Mouse (Mus musculus) liver, embryonic 11.5 days (tissue): Measurements from ENCODE around the gene Slc30a3. TPM values are rescaled to one million over a fixed set of nuclear protein-coding genes. Genes with fewer than 3 reads are reported as not detected.
"Not testable (repeated sequence)": the region's sequence is repeated elsewhere in the genome, so short reads cannot be mapped to it uniquely, and the experiment has no call there.

ENCODE experiments used
- ATAC-seq: fragments of 200-750 bp; cut with Nextera tagmentation; replicated peaks from 2 replicates; pipeline ENCODE4 v1.8.0; 2017; ENCODE audit warnings: moderate number of reproducible peaks, mild to moderate bottlenecking, moderate TSS enrichment, moderate library complexity; ENCODE audit not compliant: low FRiP score
- DNase-seq: peaks from one replicate; pipeline ENCODE4 v3.0.0-alpha.2; 2017; ENCODE audit warnings: low spot score
- H3K27ac ChIP-seq: fragments of 300-500 bp; sonication (generic); 2 replicates; pipeline ENCODE4 v1.5.1; 2014; ENCODE audit warnings: mild to moderate bottlenecking, low read depth, low read length, control low read depth
- H3K27me3 ChIP-seq: fragments of 300-500 bp; sonication (generic); replicated peaks from 2 replicates; pipeline ENCODE4 v1.6.1; 2014; ENCODE audit warnings: low read length, mixed read lengths; ENCODE audit not compliant: control insufficient read depth, insufficient read depth
- H3K36me3 ChIP-seq: fragments of 300-500 bp; sonication (generic); 2 replicates; pipeline ENCODE4 v1.6.1; 2014; ENCODE audit warnings: mild to moderate bottlenecking, low read length, moderate library complexity, mixed read lengths; ENCODE audit not compliant: control insufficient read depth, insufficient read depth
- H3K4me1 ChIP-seq: fragments of 300-500 bp; sonication (generic); replicated peaks from 2 replicates; pipeline ENCODE4 v1.6.1; 2014; ENCODE audit warnings: low read length, mixed read lengths; ENCODE audit not compliant: control insufficient read depth, insufficient read depth
- H3K4me2 ChIP-seq: fragments of 300-500 bp; sonication (generic); 2 replicates; pipeline ENCODE4 v1.6.1; 2014; ENCODE audit warnings: mild to moderate bottlenecking, control low read depth, moderate library complexity
- H3K4me3 ChIP-seq: fragments of 300-500 bp; sonication (generic); 2 replicates; pipeline ENCODE4 v1.5.1; 2014; ENCODE audit warnings: low read depth, low read length, control low read depth
- H3K9ac ChIP-seq: fragments of 300-500 bp; sonication (generic); 2 replicates; pipeline ENCODE4 v1.6.1; 2014; ENCODE audit warnings: low read depth, low read length, control low read depth
- H3K9me3 ChIP-seq: fragments of 300-500 bp; sonication (generic); 2 replicates; pipeline ENCODE4 v1.6.1; 2016; ENCODE audit warnings: low read length, inconsistent platforms, mixed read lengths; ENCODE audit not compliant: control insufficient read depth
- WGBS: fragments of 180-500 bp; shearing (Covaris S2); extraction: QIAGEN DNeasy Blood & Tissue Kit; methylation state at CpG from one replicate; pipeline ENCODE4 v1.1.7; 2014; 5-methylcytosine and 5-hydroxymethylcytosine counted together
- polyA plus RNA-seq: library from polyadenylated mRNA; unstranded; fragments of >200 nt; fragmentation: Nextera tagmentation; extraction: Ambion mirVana; gene quantifications from 2 replicates; pipeline ENCODE4 v1.2.1, GENCODE M21; 2014

Slc30a3 gene
- polyA plus RNA-seq, 1 experiment from 2014 or later = 1.1 TPM

DNA sequence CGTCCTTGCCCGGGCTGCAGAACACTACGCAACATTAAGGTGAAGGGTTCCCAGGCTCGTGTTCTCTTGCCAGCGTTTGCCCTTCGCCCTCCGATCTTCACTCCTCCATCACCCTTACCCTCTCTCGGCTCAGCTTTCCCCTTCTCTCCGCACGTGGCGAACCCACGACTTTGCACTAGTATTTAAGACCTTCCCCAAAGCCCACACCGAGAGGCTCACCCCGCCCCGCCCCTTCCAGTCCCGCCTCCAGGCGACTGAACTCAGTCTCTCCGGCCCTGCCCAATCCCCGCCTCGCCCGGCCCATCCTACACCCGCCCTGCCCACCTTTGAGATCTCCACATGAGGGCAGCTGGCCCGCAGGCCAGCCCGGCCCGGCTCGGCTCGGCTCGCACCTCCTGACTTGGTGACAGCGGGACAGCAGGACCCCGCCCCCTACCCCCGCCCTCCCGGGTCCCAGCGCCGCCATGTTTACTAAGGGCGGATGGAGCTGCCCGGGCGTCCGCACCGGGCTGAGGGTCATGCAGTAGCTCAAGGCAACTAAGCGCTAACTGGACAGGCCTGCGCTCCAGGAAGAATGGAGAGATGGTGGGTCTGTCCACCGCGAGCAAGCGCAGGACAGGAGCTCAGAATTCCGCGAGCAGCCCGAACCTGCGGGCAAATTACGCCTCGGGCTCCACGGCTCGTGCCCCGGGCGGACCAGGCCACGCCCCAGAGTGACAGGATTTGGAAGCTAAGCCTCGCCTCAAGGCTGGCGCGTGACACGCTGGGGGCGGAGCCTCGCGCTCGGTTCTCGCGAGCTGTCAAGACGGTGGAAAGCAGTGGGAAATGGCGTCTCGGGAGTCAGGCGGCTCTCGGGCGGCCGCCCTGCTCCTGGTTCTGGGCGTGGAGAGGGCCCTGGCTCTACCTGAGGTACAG lies 59.9 kb downstream of the Slc30a3 start, which contains the start of gene Atraid:
TSS of gene Atraid (plus strand) at position 465 of the 915 bp plus-strand sequence.
- peak; percentile 97 for ATAC-seq
- Histone ChIP-seq H3K4me2 (peak within 1 kb of the TSS; percentile 95), H3K4me3 (peak within 1 kb of the TSS; percentile 83), H3K9me3 (no peaks in the 10 kb centered on the region), H3K27ac (peak within 1 kb of the TSS; percentile 88), H3K27me3 (no peaks in the 10 kb centered on the region), H3K9ac (peak within 1 kb of the TSS; percentile 84), H3K36me3 (peaks cover 3% of the 10 kb centered on the region; the same call in 1 of the 2 replicates), H3K4me1 (peaks cover 5% of the 10 kb centered on the region)
- DNase-seq = peak; percentile 100
- WGBS = under 1% methylated on average over 73 of the region's 73 CpGs

DNA sequence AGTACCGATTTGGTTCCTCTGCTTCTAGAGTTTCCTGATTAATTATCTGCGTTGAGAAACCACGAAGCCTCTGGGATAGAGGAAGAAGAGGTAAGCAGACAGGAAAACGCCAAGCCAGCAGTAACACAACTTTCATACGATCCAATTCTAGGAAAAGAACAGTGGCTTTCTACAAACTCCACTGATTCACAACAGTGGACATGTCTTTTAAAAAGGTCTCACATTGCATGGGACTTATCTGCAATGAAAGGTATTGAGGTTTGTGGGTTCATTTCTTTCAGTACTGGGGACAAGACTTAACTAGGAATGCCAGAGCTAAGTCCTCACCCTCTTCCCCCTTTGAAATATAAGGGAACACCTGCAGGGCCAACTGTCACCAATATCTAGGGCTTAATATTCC lies 61.0 kb downstream of the Slc30a3 start:
- Histone ChIP-seq H3K9me3 (no peaks in the 10 kb centered on the region), H3K36me3 (no peaks in the 10 kb centered on the region; the same call in 1 of the 2 replicates), H3K9ac (peak overlapping the region; percentile 84), H3K4me2 (peak overlapping the region; percentile 95), H3K4me1 (peaks cover 5% of the 10 kb centered on the region), H3K27me3 (no peaks in the 10 kb centered on the region), H3K27ac (no peak overlapping the region), H3K4me3 (peak overlapping the region; percentile 83)
- DNase-seq (no peak), ATAC-seq (no peak)
- whole genome bisulfite sequencing = 41% methylated on average over 5 of the region's 5 CpGs

DNA sequence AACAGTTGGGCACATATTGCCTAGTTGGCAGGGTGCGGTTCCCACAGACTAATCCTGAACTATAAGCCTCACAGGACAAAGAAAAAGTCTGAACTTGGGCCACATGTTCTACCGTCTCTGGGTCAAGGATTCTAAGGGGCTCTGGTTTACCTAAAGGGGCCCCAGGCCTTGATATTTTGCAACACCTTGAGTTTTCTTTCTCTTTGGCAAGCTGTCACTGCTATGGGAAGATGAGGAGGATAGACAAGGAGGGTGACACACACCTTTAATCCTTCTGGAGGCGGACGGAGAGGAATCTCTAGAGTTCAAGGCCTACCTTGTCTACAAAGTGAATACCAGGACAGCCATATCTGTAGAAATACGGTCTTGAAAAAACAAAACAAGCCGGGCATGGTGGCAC lies 61.6 kb downstream of the Slc30a3 start:
- WGBS = 89% methylated on average over 6 of the region's 6 CpGs
- H3K4me2 ChIP-seq = no peak overlapping the region; the same call in 1 of the 2 replicates
- H3K27me3 ChIP-seq = no peaks in the 10 kb centered on the region

DNA sequence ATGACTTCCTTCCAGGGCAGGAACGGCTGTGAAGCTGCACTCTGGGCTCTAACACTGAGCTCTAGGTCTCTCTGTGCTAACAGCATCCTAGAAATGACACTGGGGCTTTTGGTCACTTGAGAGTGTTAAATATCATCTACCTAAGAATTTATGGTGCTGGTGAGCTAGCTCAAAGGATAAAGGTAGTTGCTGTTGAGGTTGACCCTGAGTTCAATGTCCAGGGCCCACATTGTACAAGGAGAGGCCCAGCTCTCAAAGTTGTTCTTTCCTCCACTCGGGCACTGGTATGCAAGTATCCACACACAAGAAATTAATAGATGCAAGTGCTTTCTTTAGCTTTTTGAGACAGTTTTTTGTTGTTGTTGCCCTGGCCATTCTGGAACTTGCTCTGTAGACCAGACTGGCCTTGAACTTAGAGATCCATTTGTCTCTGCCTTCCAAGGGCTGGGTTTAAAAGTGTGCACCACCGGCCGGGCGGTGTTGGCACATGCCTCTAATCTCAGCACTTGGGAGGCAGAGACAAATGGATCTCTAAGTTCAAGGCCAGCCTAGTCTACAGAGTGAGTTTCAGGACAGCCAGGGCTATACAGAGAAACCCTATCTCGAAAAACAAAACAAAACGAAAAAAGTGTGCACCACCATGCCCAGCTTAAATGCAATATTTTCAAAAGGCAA lies 69.7 kb downstream of the Slc30a3 start:
- Histone ChIP-seq H3K4me2 (no peak overlapping the region), H3K9me3 (no peaks in the 10 kb centered on the region), H3K9ac (no peak overlapping the region), H3K4me3 (no peak overlapping the region), H3K27ac (no peak overlapping the region), H3K27me3 (no peaks in the 10 kb centered on the region), H3K36me3 (peaks cover 10% of the 10 kb centered on the region), H3K4me1 (no peaks in the 10 kb centered on the region)
- 87% methylated on average over 7 of the region's 7 CpGs for WGBS
- no peak for ATAC-seq
- no peak for DNase-seq

More for the DNA sequence above, 61.6 kb downstream of the Slc30a3 start:
- no peak overlapping the region for H3K27ac ChIP-seq
- DNase-seq = no peak
- no peaks in the 10 kb centered on the region for H3K9me3 ChIP-seq
- H3K4me1 ChIP-seq = peaks cover 5% of the 10 kb centered on the region
- H3K4me3 ChIP-seq = no peak overlapping the region
- ATAC-seq = no peak
- no peaks in the 10 kb centered on the region; the same call in 1 of the 2 replicates for H3K36me3 ChIP-seq
- no peak overlapping the region for H3K9ac ChIP-seq

DNA sequence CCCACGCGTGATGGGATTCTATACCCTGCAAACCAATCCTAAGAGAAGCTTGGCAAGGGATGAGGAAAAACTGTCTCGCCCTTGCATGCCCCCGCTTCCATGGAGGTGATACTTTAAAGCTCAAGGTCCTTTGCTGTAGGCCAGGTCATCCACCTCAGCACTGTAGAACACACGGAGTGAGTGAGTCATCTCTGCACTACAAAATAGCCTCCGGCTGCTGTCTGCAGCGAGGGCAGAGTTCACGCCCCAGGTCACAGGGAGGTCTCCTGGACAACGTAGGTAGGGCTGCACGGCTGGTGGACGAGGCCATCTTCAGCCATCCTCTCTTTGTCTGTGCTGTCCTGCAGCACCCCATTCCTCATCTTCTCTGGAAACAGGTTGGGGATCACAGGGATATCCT lies 71.5 kb downstream of the Slc30a3 start:
- H3K27me3 ChIP-seq, H3K4me2 ChIP-seq, DNase-seq, H3K4me1 ChIP-seq, H3K36me3 ChIP-seq, H3K9me3 ChIP-seq, H3K27ac ChIP-seq, H3K4me3 ChIP-seq, H3K9ac ChIP-seq, ATAC-seq: not testable (repeated sequence)
- WGBS = 81% methylated on average over 11 of the region's 11 CpGs

Other genes starting within 250 kb of the Slc30a3 start
- gene Tmem214, start 240.2 kb downstream of the Slc30a3 start, polyA plus RNA-seq = 66.5 and 67.2 TPM in 2 replicates
- gene Agbl5, start 219.5 kb downstream of the Slc30a3 start, polyA plus RNA-seq = 12.4 and 14.4 TPM in 2 replicates
- gene Ost4, start 200.4 kb downstream of the Slc30a3 start, polyA plus RNA-seq = 467 and 501 TPM in 2 replicates
- 89.5 and 95.1 TPM in 2 replicates for gene Emilin1, start 194.8 kb downstream of the Slc30a3 start, polyA plus RNA-seq
- gene Khk, start 186.8 kb downstream of the Slc30a3 start, polyA plus RNA-seq = 58.6 and 60.2 TPM in 2 replicates
- gene Cgref1, start 162.6 kb downstream of the Slc30a3 start, polyA plus RNA-seq = 5.4 and 8.2 TPM in 2 replicates
- 111 and 118 TPM in 2 replicates for gene Preb, start 147.9 kb downstream of the Slc30a3 start, polyA plus RNA-seq
- 0.04 TPM in 2 replicates for gene Tcf23, start 139.6 kb downstream of the Slc30a3 start, polyA plus RNA-seq
- 68.5 and 72.4 TPM in 2 replicates for gene Atraid, start 59.9 kb downstream of the Slc30a3 start, polyA plus RNA-seq
- 9.3 and 10.3 TPM in 2 replicates for gene Slc5a6, start 59.3 kb downstream of the Slc30a3 start, polyA plus RNA-seq
- gene Cad, start 53.5 kb downstream of the Slc30a3 start, polyA plus RNA-seq = 65.0 and 66.0 TPM in 2 replicates
- gene Dnajc5g, start 2.0 kb downstream of the Slc30a3 start, polyA plus RNA-seq = not detected in 2 replicates
- 0.43 TPM in 1 of 2 replicates, not detected in the other for gene Trim54, start 8.5 kb upstream of the Slc30a3 start, polyA plus RNA-seq
- gene Ucn, start 30.6 kb upstream of the Slc30a3 start, polyA plus RNA-seq = not detected in 2 replicates
- gene Mpv17, start 46.0 kb upstream of the Slc30a3 start, polyA plus RNA-seq = 40.9 and 50.4 TPM in 2 replicates
- 0.64 and 1.5 TPM in 2 replicates for gene Gm29609, start 71.7 kb upstream of the Slc30a3 start, polyA plus RNA-seq
- 77.2 and 79.5 TPM in 2 replicates for gene Gtf3c2, start 71.9 kb upstream of the Slc30a3 start, polyA plus RNA-seq
- 87.6 and 94.7 TPM in 2 replicates for gene Snx17, start 85.0 kb upstream of the Slc30a3 start, polyA plus RNA-seq
- gene Eif2b4, start 85.2 kb upstream of the Slc30a3 start, polyA plus RNA-seq = 93.2 and 98.1 TPM in 2 replicates
- gene Zfp513, start 94.1 kb upstream of the Slc30a3 start, polyA plus RNA-seq = 4.7 and 6.2 TPM in 2 replicates
- gene Ppm1g, start 112.5 kb upstream of the Slc30a3 start, polyA plus RNA-seq = 220 and 242 TPM in 2 replicates
- 95.6 and 98.1 TPM in 2 replicates for gene Nrbp1, start 132.6 kb upstream of the Slc30a3 start, polyA plus RNA-seq
- gene Gm9970, start 133.0 kb upstream of the Slc30a3 start, polyA plus RNA-seq = 0.36 TPM in 1 of 2 replicates, not detected in the other
- 11.6 and 12.0 TPM in 2 replicates for gene Krtcap3, start 143.5 kb upstream of the Slc30a3 start, polyA plus RNA-seq
- 15.3 and 17.4 TPM in 2 replicates for gene Ift172, start 182.9 kb upstream of the Slc30a3 start, polyA plus RNA-seq
- 24.2 TPM in 2 replicates for gene Fndc4, start 187.8 kb upstream of the Slc30a3 start, polyA plus RNA-seq
- gene Gckr, start 189.2 kb upstream of the Slc30a3 start, polyA plus RNA-seq = 11.3 and 12.1 TPM in 2 replicates